Mouse (Mus musculus) heart, postnatal 0 days (tissue): ENCODE measurements around the gene Tbc1d5. TPM values are rescaled to one million over a fixed set of nuclear protein-coding genes. Genes with fewer than 3 reads are reported as not detected.

Experiments
- ATAC-seq: fragments of 200-750 bp; cut with Nextera tagmentation; 2 replicates; pipeline ENCODE4 v1.8.0; 2017; ENCODE audit warnings: low read depth, moderate number of reproducible peaks, moderate library complexity; ENCODE audit not compliant: insufficient read depth
- DNase-seq: peaks from one replicate; pipeline ENCODE4 v3.0.0-alpha.2; 2016; ENCODE audit warnings: low spot score
- H3K27ac ChIP-seq: fragments of 300-500 bp; sonication (generic); 2 replicates; pipeline ENCODE4 v1.5.1; 2014; ENCODE audit warnings: low read depth, mild to moderate bottlenecking
- H3K27me3 ChIP-seq: fragments of 300-500 bp; sonication (generic); 2 replicates; pipeline ENCODE4 v1.6.1; 2014; ENCODE audit warnings: low read length, mixed read lengths; ENCODE audit not compliant: control insufficient read depth, insufficient read depth
- H3K36me3 ChIP-seq: fragments of 300-500 bp; sonication (generic); replicated peaks from 2 replicates; pipeline ENCODE4 v1.6.1; 2014; ENCODE audit warnings: low read length, mixed read lengths; ENCODE audit not compliant: control insufficient read depth, insufficient read depth
- H3K4me1 ChIP-seq: fragments of 300-500 bp; sonication (generic); 2 replicates; pipeline ENCODE4 v1.6.1; 2014; ENCODE audit warnings: antibody characterized with exemption; ENCODE audit not compliant: control insufficient read depth, insufficient read depth
- H3K4me2 ChIP-seq: fragments of 300-500 bp; sonication (generic); 2 replicates; pipeline ENCODE4 v1.6.1; 2014; ENCODE audit warnings: low read depth, mild to moderate bottlenecking, low read length, moderate library complexity
- H3K4me3 ChIP-seq: fragments of 300-500 bp; sonication (generic); 2 replicates; pipeline ENCODE4 v1.5.1; 2014; ENCODE audit warnings: low read depth, low read length
- H3K9ac ChIP-seq: fragments of 300-500 bp; sonication (generic); replicated peaks from 2 replicates; pipeline ENCODE4 v1.6.1; 2014; ENCODE audit warnings: low read depth, low read length, mixed read lengths
- H3K9me3 ChIP-seq: fragments of 300-500 bp; sonication (generic); replicated peaks from 2 replicates; pipeline ENCODE4 v1.6.1; 2016; ENCODE audit warnings: low read length; ENCODE audit not compliant: control insufficient read depth
- CTCF ChIP-seq: IDR thresholded peaks from 2 replicates; pipeline ENCODE4 v1.5.1; 2016; ENCODE audit warnings: antibody characterized with exemption, control low read depth, low read depth
- EP300 ChIP-seq: IDR thresholded peaks from 2 replicates; pipeline ENCODE4 v1.6.1; 2016; ENCODE audit warnings: antibody characterized with exemption, low read depth
- WGBS: fragments of 180-500 bp; shearing (Covaris S2); extraction: QIAGEN DNeasy Blood & Tissue Kit; methylation state at CpG from one replicate; pipeline ENCODE4 v1.1.7; 2014; 5-methylcytosine and 5-hydroxymethylcytosine counted together
- polyA plus RNA-seq: library from polyadenylated mRNA; unstranded; fragments of >200 nt; fragmentation: Nextera tagmentation; extraction: Ambion mirVana; gene quantifications from 2 replicates; pipeline ENCODE4 v1.2.1, GENCODE M21; 2015
- total RNA-seq: library from RNA; depleted of rRNA; stranded (reverse); fragments of >200 nt; gene quantifications from 2 replicates; pipeline ENCODE4 v1.2.3, GENCODE M21; 2014; ENCODE audit warnings: low replicate concordance

The Tbc1d5 gene
- total and polyA plus RNA-seq, 2 experiments from 2014 or later = 4.9 to 40.9 TPM

DNA sequence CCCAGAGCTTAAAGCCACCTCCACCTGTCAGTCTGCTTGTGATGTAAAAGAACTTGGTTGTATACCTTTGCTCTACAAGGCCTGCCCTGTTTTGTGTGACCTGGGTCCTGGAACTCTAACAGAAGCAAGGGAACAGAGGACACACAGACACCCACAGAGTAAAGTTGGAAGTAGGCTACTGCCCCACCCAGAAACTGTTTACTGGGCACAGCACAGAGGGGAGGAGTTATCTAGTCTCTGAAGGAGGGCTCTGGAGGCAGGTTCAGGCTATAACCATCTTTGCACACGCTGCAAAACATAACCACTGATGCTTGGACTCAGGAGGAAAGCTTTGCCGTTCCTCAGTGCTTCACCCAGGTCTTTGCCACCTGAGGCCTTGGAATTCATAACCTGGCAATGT is 448.3 kb downstream of the Tbc1d5 start:
- no peak for DNase-seq
- H3K9me3 ChIP-seq = no peaks in the 10 kb centered on the region
- WGBS = 84% methylated on average over 2 of the region's 2 CpGs
- no peak overlapping the region for H3K9ac ChIP-seq
- H3K27me3 ChIP-seq = no peaks in the 10 kb centered on the region
- H3K4me1 ChIP-seq = peaks cover 13% of the 10 kb centered on the region
- TF ChIP-seq EP300 = no peak
- TF ChIP-seq CTCF = no peak
- ATAC-seq = no peak
- H3K27ac ChIP-seq = no peak overlapping the region
- H3K36me3 ChIP-seq = no peaks in the 10 kb centered on the region
- H3K4me3 ChIP-seq = no peak overlapping the region
- no peak overlapping the region for H3K4me2 ChIP-seq

DNA sequence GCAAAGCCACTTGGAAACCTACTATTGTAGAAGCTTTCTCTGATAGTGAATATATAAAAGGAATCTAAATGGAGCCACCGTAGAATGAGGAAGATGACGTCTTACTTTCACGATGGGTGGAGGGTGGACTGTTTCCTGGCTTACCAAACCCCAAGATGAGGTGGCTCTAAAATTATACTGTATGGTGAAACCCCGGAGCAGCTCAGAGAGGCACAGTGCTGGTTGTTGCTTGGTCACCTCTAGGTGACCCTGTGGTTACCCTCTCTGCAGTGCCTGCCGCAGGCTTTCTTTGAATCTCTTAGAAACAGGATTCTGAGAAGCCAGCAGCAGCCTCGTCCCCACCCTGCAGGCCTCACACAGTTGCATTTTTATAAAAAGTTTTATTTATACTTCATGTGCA is 449.6 kb downstream of the Tbc1d5 start:
- ATAC-seq (no peak), DNase-seq (no peak)
- WGBS = 78% methylated on average over 6 of the region's 6 CpGs
- Histone ChIP-seq H3K4me1 (peaks cover 9% of the 10 kb centered on the region), H3K4me2 (no peak overlapping the region), H3K27ac (no peak overlapping the region), H3K9me3 (no peaks in the 10 kb centered on the region), H3K27me3 (no peaks in the 10 kb centered on the region), H3K4me3 (no peak overlapping the region), H3K9ac (no peak overlapping the region), H3K36me3 (no peaks in the 10 kb centered on the region)
- TF ChIP-seq CTCF (no peak), EP300 (no peak)

DNA sequence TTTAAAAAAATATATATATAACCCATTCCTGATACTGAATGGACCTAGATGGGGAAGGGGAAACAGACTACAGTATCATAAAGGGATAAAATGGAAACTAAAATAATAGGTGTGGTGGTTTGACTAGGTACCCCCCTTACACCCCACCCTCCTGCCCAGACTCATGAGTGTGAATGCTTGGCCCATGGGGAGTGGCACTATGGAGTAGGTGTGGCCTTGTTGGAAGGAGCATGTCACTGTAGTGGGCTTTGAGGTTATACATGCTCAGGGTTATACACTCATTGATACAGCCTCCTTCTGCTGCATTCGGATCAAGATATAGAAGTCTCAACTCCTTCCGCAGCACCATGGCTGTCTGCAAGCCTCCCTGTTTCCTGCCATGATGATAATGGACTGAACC is 450.1 kb downstream of the Tbc1d5 start:
- H3K27ac ChIP-seq = no peak overlapping the region
- H3K4me3 ChIP-seq = no peak overlapping the region
- no peaks in the 10 kb centered on the region for H3K36me3 ChIP-seq
- peaks cover 12% of the 10 kb centered on the region for H3K4me1 ChIP-seq
- WGBS = 76% methylated on average over 2 of the region's 2 CpGs
- no peak for TF ChIP-seq EP300
- TF ChIP-seq CTCF = no peak
- ATAC-seq = no peak
- no peak overlapping the region for H3K4me2 ChIP-seq
- H3K27me3 ChIP-seq = no peaks in the 10 kb centered on the region
- no peak for DNase-seq
- H3K9ac ChIP-seq = no peak overlapping the region
- no peaks in the 10 kb centered on the region for H3K9me3 ChIP-seq

DNA sequence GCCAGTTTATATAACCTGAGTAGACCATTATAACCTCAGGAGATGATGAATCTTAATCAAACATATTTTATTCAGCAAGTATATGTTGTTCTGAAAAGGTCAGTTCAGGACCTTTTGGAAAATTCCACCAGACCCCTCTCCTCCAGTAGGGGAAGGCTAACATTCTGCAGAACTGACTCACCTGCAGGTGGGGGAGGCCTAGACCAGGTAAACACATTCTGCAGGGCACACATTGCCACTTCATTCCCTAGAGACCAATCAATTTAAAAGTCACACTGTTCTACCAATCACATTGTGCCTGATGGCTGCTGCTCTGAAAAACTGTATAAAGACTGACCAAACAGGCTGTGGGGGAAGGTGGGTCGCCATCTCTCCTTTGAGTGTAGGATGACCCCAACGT is 452.9 kb downstream of the Tbc1d5 start:
- DNase-seq (no peak), ATAC-seq (no peak)
- Histone ChIP-seq H3K4me2 (no peak overlapping the region), H3K36me3 (no peaks in the 10 kb centered on the region), H3K4me1 (peaks cover 12% of the 10 kb centered on the region), H3K27me3 (no peaks in the 10 kb centered on the region), H3K27ac (no peak overlapping the region), H3K9ac (no peak overlapping the region), H3K9me3 (no peaks in the 10 kb centered on the region), H3K4me3 (no peak overlapping the region)
- WGBS = 75% methylated on average over 2 of the region's 2 CpGs
- TF ChIP-seq EP300 = no peak

DNA sequence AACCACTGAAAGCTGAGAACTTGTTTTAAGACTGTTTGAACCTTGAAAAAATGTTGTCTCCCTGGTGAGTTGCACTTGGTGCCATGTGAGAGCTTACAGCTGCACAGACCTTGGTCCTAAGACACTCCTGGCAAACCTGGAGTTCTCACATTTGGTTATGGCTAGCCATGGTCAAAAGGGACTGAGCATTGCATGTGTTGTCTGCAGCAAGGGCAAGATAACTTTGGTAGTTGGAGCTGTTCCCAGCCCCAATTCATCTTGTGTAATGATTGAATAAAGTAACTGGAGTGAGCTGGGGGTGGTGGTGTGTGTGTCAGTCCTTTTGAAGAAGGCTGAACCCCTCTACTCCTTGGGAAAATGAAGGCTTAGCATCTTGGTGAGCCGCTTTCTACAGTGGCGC is 454.8 kb downstream of the Tbc1d5 start:
- no peak for TF ChIP-seq CTCF
- TF ChIP-seq EP300 = no peak
- H3K9ac ChIP-seq = no peak overlapping the region
- H3K4me1 ChIP-seq = peaks cover 12% of the 10 kb centered on the region
- H3K27ac ChIP-seq = peak overlapping the region; percentile 51; the same call in 1 of the 2 replicates
- no peaks in the 10 kb centered on the region for H3K27me3 ChIP-seq
- no peaks in the 10 kb centered on the region for H3K36me3 ChIP-seq
- H3K4me3 ChIP-seq = no peak overlapping the region
- H3K4me2 ChIP-seq = no peak overlapping the region
- DNase-seq = peak; percentile 63
- H3K9me3 ChIP-seq = no peaks in the 10 kb centered on the region
- 87% methylated on average over 2 of the region's 2 CpGs for WGBS
- peak; percentile 53; the same call in 1 of the 2 replicates for ATAC-seq

- no peak for ATAC-seq
- DNase-seq = no peak
- H3K27me3 ChIP-seq = no peaks in the 10 kb centered on the region
These were observed 461.6 kb downstream of the Tbc1d5 start for GRCm38 (mm10) chr17:50717586-50717985.

More at GRCm38 (mm10) chr17:50717586-50717985, 461.6 kb downstream of the Tbc1d5 start:
- no peaks in the 10 kb centered on the region for H3K36me3 ChIP-seq
- no peak overlapping the region for H3K27ac ChIP-seq
- 76% methylated on average over 5 of the region's 5 CpGs for WGBS
- peaks cover 6% of the 10 kb centered on the region; the same call in 1 of the 2 replicates for H3K9me3 ChIP-seq
- H3K4me2 ChIP-seq = no peak overlapping the region
- H3K9ac ChIP-seq = no peak overlapping the region
- TF ChIP-seq EP300 (no peak), CTCF (no peak)
- H3K4me3 ChIP-seq = no peak overlapping the region
- H3K4me1 ChIP-seq = no peaks in the 10 kb centered on the region
